Mouse (Mus musculus): ENCODE results near the gene Map1lc3a. TPM values are rescaled to one million over a fixed set of nuclear protein-coding genes. Genes with fewer than 3 reads are reported as not detected.

Gene Map1lc3a
- polyA plus RNA-seq, 1 experiment from 2014 or later: 249 TPM

DNA sequence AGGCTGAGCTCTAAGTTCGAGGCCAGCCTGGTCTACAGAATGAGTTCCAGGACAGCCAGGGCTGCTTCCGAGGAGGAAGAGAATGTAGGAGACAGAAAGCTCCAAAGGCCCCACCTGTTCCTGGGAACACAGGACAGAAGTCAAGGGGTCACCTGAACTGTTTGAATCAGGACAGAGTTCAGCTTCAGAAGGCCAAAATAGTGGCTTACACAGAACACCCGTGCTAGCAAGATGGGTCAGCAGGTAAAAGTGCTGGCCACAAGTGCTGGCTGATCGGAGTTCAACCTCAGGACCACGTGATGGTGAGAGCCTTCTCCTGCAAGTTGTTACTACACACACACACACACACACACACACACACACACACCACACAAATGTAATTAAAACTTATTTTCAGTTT lies 9.2 kb upstream of the Map1lc3a start:
- H3K9ac ChIP-seq (ENCODE audit: low read length): no peak overlapping the region
- H3K27me3 ChIP-seq (ENCODE audit: control insufficient read depth, insufficient read depth, low read length): no peaks in the 10 kb centered on the region
- 72% methylated on average over 5 of the region's 5 CpGs for WGBS
- H3K9me3 ChIP-seq (ENCODE audit: control insufficient read depth, low read length): no peaks in the 10 kb centered on the region
- H3K36me3 ChIP-seq (ENCODE audit: control insufficient read depth, insufficient read depth, low read length): no peaks in the 10 kb centered on the region; the same call in 1 of the 2 replicates
- no peak overlapping the region for H3K27ac ChIP-seq (replicated peaks)
- no peak overlapping the region for H3K4me2 ChIP-seq (replicated peaks; ENCODE audit: low read depth)
- no peak for ATAC-seq (ENCODE audit: low FRiP score, low TSS enrichment)
- DNase-seq (ENCODE audit: low spot score): no peak
- TF ChIP-seq EP300 (optimal IDR thresholded peaks at IDR 0.05): no peak
- no peak for TF ChIP-seq CTCF (IDR thresholded peaks at IDR 0.05; ENCODE audit: low read depth)
- no peaks in the 10 kb centered on the region for H3K4me1 ChIP-seq (replicated peaks; ENCODE audit: control insufficient read depth, insufficient read depth)
- H3K4me3 ChIP-seq (ENCODE audit: low read depth, low read length): no peak overlapping the region

- H3K27ac ChIP-seq (replicated peaks): no peak overlapping the region
- peak; percentile 31 for DNase-seq (ENCODE audit: low spot score)
- no peaks in the 10 kb centered on the region for H3K4me1 ChIP-seq (replicated peaks; ENCODE audit: control insufficient read depth, insufficient read depth)
- no peak overlapping the region for H3K4me2 ChIP-seq (replicated peaks; ENCODE audit: low read depth)
- no peaks in the 10 kb centered on the region for H3K9me3 ChIP-seq (ENCODE audit: control insufficient read depth, low read length)
- H3K9ac ChIP-seq (ENCODE audit: low read length): no peak overlapping the region
- 84% methylated on average over 6 of the region's 6 CpGs for WGBS
- no peak for ATAC-seq (ENCODE audit: low FRiP score, low TSS enrichment)
- no peaks in the 10 kb centered on the region for H3K27me3 ChIP-seq (ENCODE audit: control insufficient read depth, insufficient read depth, low read length)
- TF ChIP-seq CTCF (IDR thresholded peaks at IDR 0.05; ENCODE audit: low read depth): peak; percentile 66
- no peak for TF ChIP-seq EP300 (optimal IDR thresholded peaks at IDR 0.05)
- H3K36me3 ChIP-seq (ENCODE audit: control insufficient read depth, insufficient read depth, low read length): no peaks in the 10 kb centered on the region
- no peak overlapping the region for H3K4me3 ChIP-seq (ENCODE audit: low read depth, low read length)
Measured at GRCm38 (mm10) chr2:155271957-155272356, 4.1 kb upstream of the Map1lc3a start.

DNA sequence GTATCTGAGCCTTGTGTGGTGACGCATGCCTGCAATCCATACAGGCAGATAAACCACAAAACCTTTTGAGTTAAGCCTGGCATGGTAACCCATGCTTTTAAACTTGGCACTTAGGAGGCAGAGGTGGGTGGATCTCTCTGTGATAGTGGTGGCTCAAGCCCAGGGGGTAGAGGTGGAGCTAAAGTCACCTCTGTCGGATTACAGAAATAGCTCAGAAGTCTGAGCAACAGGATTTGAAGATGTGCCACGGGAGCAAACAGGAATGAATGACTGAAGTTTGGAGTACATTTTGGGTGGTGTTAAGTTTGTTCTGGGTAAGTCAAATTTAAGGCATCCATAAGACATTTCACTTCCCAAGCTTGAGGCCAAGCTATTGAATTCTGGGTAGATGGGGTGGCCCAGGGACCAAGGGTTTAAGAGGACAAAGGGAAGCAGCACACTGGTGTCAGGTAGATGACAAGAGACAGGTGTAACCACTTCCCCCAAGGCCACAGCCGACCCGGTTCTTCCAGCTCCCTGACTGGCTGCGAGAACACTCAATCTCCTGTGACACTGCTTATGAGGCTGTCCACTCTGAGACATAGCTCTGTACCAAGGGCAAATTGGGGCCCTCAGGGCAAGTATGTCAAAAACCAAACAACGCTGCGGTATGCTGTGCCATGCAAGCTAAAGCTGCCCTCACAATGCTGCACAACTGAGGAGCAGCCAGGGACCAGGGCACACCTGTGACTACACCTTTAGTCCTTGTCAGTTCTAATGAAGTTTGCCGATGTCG lies 3.5 kb upstream of the Map1lc3a start:
- no peak for ATAC-seq (ENCODE audit: low FRiP score, low TSS enrichment)
- H3K27ac ChIP-seq (replicated peaks): no peak overlapping the region
- H3K4me3 ChIP-seq (ENCODE audit: low read depth, low read length): no peak overlapping the region
- H3K4me2 ChIP-seq (replicated peaks; ENCODE audit: low read depth): no peak overlapping the region
- H3K27me3 ChIP-seq (ENCODE audit: control insufficient read depth, insufficient read depth, low read length): no peaks in the 10 kb centered on the region
- H3K4me1 ChIP-seq (replicated peaks; ENCODE audit: control insufficient read depth, insufficient read depth): peaks cover 6% of the 10 kb centered on the region
- 61% methylated on average over 10 of the region's 10 CpGs for WGBS
- no peak for TF ChIP-seq CTCF (IDR thresholded peaks at IDR 0.05; ENCODE audit: low read depth)
- no peak for TF ChIP-seq EP300 (optimal IDR thresholded peaks at IDR 0.05)
- no peak for DNase-seq (ENCODE audit: low spot score)
- no peaks in the 10 kb centered on the region for H3K9me3 ChIP-seq (ENCODE audit: control insufficient read depth, low read length)
- H3K9ac ChIP-seq (ENCODE audit: low read length): no peak overlapping the region
- H3K36me3 ChIP-seq (ENCODE audit: control insufficient read depth, insufficient read depth, low read length): no peaks in the 10 kb centered on the region

- Histone ChIP-seq H3K27me3 (ENCODE audit: control insufficient read depth, insufficient read depth, low read length) (no peaks in the 10 kb centered on the region), H3K4me1 (replicated peaks; ENCODE audit: control insufficient read depth, insufficient read depth) (peaks cover 6% of the 10 kb centered on the region), H3K4me3 (ENCODE audit: low read depth, low read length) (no peak overlapping the region), H3K4me2 (replicated peaks; ENCODE audit: low read depth) (no peak overlapping the region), H3K36me3 (ENCODE audit: control insufficient read depth, insufficient read depth, low read length) (0 out of 2 replicates have a peak, but pooled peaks cover 5% of the 10 kb centered on the region), H3K9ac (ENCODE audit: low read length) (no peak overlapping the region), H3K9me3 (ENCODE audit: control insufficient read depth, low read length) (no peaks in the 10 kb centered on the region), H3K27ac (replicated peaks) (no peak overlapping the region)
- DNase-seq (ENCODE audit: low spot score): no peak
- WGBS: 81% methylated on average over 8 of the region's 8 CpGs
- TF ChIP-seq CTCF (IDR thresholded peaks at IDR 0.05; ENCODE audit: low read depth) (no peak), EP300 (optimal IDR thresholded peaks at IDR 0.05) (no peak)
- no peak for ATAC-seq (ENCODE audit: low FRiP score, low TSS enrichment)
Measured at GRCm38 (mm10) chr2:155273603-155274002, 2.5 kb upstream of the Map1lc3a start.

DNA sequence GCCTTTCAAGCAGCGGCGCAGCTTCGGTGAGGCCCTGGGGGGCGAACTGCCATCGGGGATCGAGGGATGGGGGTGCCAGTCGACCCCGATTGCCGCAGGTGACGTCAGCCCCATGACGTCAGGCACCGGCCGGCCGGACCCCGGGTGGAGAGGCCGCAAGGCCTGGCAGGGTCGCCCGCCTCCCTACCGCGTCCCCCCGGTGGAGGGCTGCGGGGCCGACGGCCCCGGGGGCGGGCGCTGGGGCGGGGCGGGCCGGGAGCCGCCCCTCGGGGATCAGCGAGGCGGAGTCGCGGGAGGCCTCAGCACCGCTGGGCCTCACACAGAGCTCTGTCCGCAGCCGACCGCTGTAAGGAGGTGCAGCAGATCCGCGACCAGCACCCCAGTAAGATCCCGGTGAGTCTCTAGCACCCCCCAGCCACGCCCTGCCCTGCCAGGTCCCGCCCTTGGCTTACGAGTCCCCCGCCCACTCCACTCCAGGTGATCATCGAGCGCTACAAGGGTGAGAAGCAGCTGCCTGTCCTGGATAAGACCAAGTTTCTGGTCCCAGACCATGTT lies 601 bp downstream of the Map1lc3a start:
- Histone ChIP-seq H3K9ac (ENCODE audit: low read length) (peak overlapping the region; percentile 97), H3K4me1 (replicated peaks; ENCODE audit: control insufficient read depth, insufficient read depth) (peaks cover 6% of the 10 kb centered on the region), H3K4me3 (ENCODE audit: low read depth, low read length) (peak overlapping the region; percentile 96), H3K36me3 (ENCODE audit: control insufficient read depth, insufficient read depth, low read length) (peaks cover 10% of the 10 kb centered on the region; the same call in 1 of the 2 replicates), H3K27me3 (ENCODE audit: control insufficient read depth, insufficient read depth, low read length) (no peaks in the 10 kb centered on the region), H3K4me2 (replicated peaks; ENCODE audit: low read depth) (peak overlapping the region; percentile 70), H3K9me3 (ENCODE audit: control insufficient read depth, low read length) (no peaks in the 10 kb centered on the region), H3K27ac (replicated peaks) (peak overlapping the region; percentile 98)
- 1% methylated on average over 36 of the region's 49 CpGs for WGBS
- ATAC-seq (ENCODE audit: low FRiP score, low TSS enrichment) (peak; percentile 86), DNase-seq (ENCODE audit: low spot score) (peak; percentile 78)
- TF ChIP-seq CTCF (IDR thresholded peaks at IDR 0.05; ENCODE audit: low read depth) (no peak), EP300 (optimal IDR thresholded peaks at IDR 0.05) (no peak)

DNA sequence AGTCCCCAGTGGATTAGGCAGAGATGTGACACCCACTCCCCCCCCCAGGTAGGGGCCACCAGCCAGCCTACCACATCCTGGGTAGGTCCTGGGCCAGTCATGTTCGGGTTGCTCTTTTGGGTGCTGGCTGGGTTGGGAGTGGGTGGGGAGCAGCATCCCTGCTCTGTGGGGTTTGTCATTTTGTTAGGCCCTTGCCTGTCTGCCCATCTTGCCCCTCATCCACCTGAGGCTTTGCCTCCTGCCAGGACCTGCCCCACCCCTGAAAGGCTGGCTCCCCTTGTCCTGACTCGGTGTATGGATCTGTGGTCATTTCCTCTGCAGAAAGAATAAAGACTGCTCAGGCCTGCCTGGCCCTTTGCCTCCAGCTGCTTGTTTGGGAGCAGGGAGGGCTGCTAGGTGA lies 1.6 kb downstream of the Map1lc3a start:
- Histone ChIP-seq H3K36me3 (ENCODE audit: control insufficient read depth, insufficient read depth, low read length) (peaks cover 11% of the 10 kb centered on the region; the same call in 1 of the 2 replicates), H3K27ac (replicated peaks) (peak overlapping the region; percentile 98), H3K9ac (ENCODE audit: low read length) (peak overlapping the region; percentile 97; the same call in 1 of the 2 replicates), H3K9me3 (ENCODE audit: control insufficient read depth, low read length) (no peaks in the 10 kb centered on the region), H3K4me2 (replicated peaks; ENCODE audit: low read depth) (peak overlapping the region; percentile 70), H3K27me3 (ENCODE audit: control insufficient read depth, insufficient read depth, low read length) (no peaks in the 10 kb centered on the region), H3K4me1 (replicated peaks; ENCODE audit: control insufficient read depth, insufficient read depth) (peaks cover 6% of the 10 kb centered on the region), H3K4me3 (ENCODE audit: low read depth, low read length) (no peak overlapping the region)
- 66% methylated on average over 2 of the region's 2 CpGs for WGBS
- DNase-seq (ENCODE audit: low spot score) (no peak), ATAC-seq (ENCODE audit: low FRiP score, low TSS enrichment) (no peak)
- TF ChIP-seq EP300 (optimal IDR thresholded peaks at IDR 0.05) (no peak), CTCF (IDR thresholded peaks at IDR 0.05; ENCODE audit: low read depth) (no peak)

All from stomach, postnatal 0 days (tissue).